Comparison of ENCODE assay signal across 12 mouse cellular contexts in genomic region chr3:152776363-152776762, GRCm38 (mm10).
"Had no signal": no experiment of that assay in that cellular context is flagged by ENCODE, and none has a peak within 500 bp of the region (broad histone marks: within the 10 kb centered on the region; RNA-seq: fewer than 3 reads in every experiment).

No protein-coding gene starts in this region.

- H3K27me3 ChIP-seq: intestine, embryonic 15.5 days; limb, embryonic 12.5 days; limb, embryonic 15.5 days; liver, embryonic 13.5 days had no signal

- DNase-seq: left cerebral cortex, postnatal 4 days; liver, embryonic 13.5 days; lung, adult 18-20 months; lung, postnatal 10 days; lung, postnatal 4 days; midbrain, embryonic 14.5 days; thymus, adult 18-20 months; thymus, postnatal 36 days had no signal

- H3K4me3 ChIP-seq: intestine, embryonic 15.5 days; limb, embryonic 12.5 days; limb, embryonic 15.5 days; liver, embryonic 13.5 days had no signal

- H3K4me2 ChIP-seq: intestine, embryonic 15.5 days; limb, embryonic 12.5 days; limb, embryonic 15.5 days; liver, embryonic 13.5 days; midbrain, embryonic 11.5 days had no signal

- H3K27ac ChIP-seq: intestine, embryonic 15.5 days; limb, embryonic 12.5 days; limb, embryonic 15.5 days; liver, embryonic 13.5 days had no signal

- ATAC-seq: intestine, embryonic 15.5 days had no signal

- H3K9me3 ChIP-seq: intestine, embryonic 15.5 days; limb, embryonic 12.5 days; limb, embryonic 15.5 days; liver, embryonic 13.5 days had no signal

- H3K4me1 ChIP-seq: intestine, embryonic 15.5 days; limb, embryonic 12.5 days; limb, embryonic 15.5 days had no signal

- H3K36me3 ChIP-seq: intestine, embryonic 15.5 days; limb, embryonic 12.5 days; limb, embryonic 15.5 days had no signal

- H3K9ac ChIP-seq: intestine, embryonic 15.5 days; limb, embryonic 12.5 days; limb, embryonic 15.5 days; liver, embryonic 13.5 days had no signal
